ENCODE assay signal across 8 mouse cellular contexts in genomic region chr1:133237670-133238069, GRCm38 (mm10).
DNase-seq lines count a peak whose midpoint lies in the region; ATAC-seq and TF ChIP-seq lines count a peak whose summit lies in the region.

No protein-coding gene starts in this region.

- H3K9ac ChIP-seq in midbrain, embryonic 13.5 days (replicated peaks), result no peak overlapping the region
- no peak overlapping the region for H3K9ac ChIP-seq in embryonic facial prominence, embryonic 13.5 days
- no peak overlapping the region for H3K9ac ChIP-seq in intestine, postnatal 0 days (ENCODE audit: low read depth, low read length)
- no peak overlapping the region for H3K9ac ChIP-seq in liver, embryonic 11.5 days (ENCODE audit: low read depth, low read length)

- no peak for TF ChIP-seq CTCF in intestine, postnatal 0 days (IDR thresholded peaks at IDR 0.05; ENCODE audit: low read depth)
- TF ChIP-seq CTCF in cerebellum, adult 2 months (IDR thresholded peaks at IDR 0.05; ENCODE audit: borderline replicate concordance, insufficient read depth, low read depth, low read length), result no peak

- no peaks in the 10 kb centered on the region for H3K27me3 ChIP-seq in midbrain, embryonic 10.5 days (ENCODE audit: low read depth, poor library complexity, severe bottlenecking)
- no peaks in the 10 kb centered on the region for H3K27me3 ChIP-seq in midbrain, embryonic 13.5 days
- no peaks in the 10 kb centered on the region for H3K27me3 ChIP-seq in embryonic facial prominence, embryonic 13.5 days
- H3K27me3 ChIP-seq in intestine, postnatal 0 days (replicated peaks; ENCODE audit: control insufficient read depth, insufficient read depth, low read length), result no peaks in the 10 kb centered on the region
- H3K27me3 ChIP-seq in liver, embryonic 11.5 days (replicated peaks; ENCODE audit: control insufficient read depth, insufficient read depth, low read length), result 0 out of 2 replicates have a peak, but pooled peaks cover 2% of the 10 kb centered on the region
- H3K27me3 ChIP-seq in cerebellum, adult 2 months (ENCODE audit: control insufficient read depth, insufficient read depth, low read length), result no peaks in the 10 kb centered on the region

- peaks cover 65% of the 10 kb centered on the region for H3K4me1 ChIP-seq in midbrain, embryonic 10.5 days
- H3K4me1 ChIP-seq in midbrain, embryonic 13.5 days (replicated peaks), result peaks cover 44% of the 10 kb centered on the region
- peaks cover 58% of the 10 kb centered on the region for H3K4me1 ChIP-seq in embryonic facial prominence, embryonic 13.5 days
- peaks cover 9% of the 10 kb centered on the region; the same call in 1 of the 2 replicates for H3K4me1 ChIP-seq in intestine, postnatal 0 days (replicated peaks; ENCODE audit: control insufficient read depth, insufficient read depth, low read length)
- H3K4me1 ChIP-seq in liver, embryonic 11.5 days (replicated peaks; ENCODE audit: control insufficient read depth, insufficient read depth, low read length), result peaks cover 19% of the 10 kb centered on the region
- peaks cover 3% of the 10 kb centered on the region; the same call in 1 of the 2 replicates for H3K4me1 ChIP-seq in cerebellum, adult 2 months (ENCODE audit: control insufficient read depth, insufficient read depth, low read length)

- DNase-seq in midbrain, embryonic 10.5 days (ENCODE audit: low spot score), result no peak
- DNase-seq in liver, embryonic 11.5 days (ENCODE audit: low spot score), result no peak
- DNase-seq in skeletal muscle tissue, adult 2 months (ENCODE audit: low read depth, low spot score), result peak; percentile 78
- DNase-seq in cerebellum, adult 2 months, result no peak
- DNase-seq in cerebellum, postnatal 25 days, result no peak

- TF ChIP-seq POLR2A in cerebellum, adult 2 months (IDR thresholded peaks at IDR 0.05; ENCODE audit: borderline replicate concordance, insufficient read depth, low read length), result no peak

- H3K36me3 ChIP-seq in midbrain, embryonic 10.5 days, result peaks cover 13% of the 10 kb centered on the region
- peaks cover 6% of the 10 kb centered on the region for H3K36me3 ChIP-seq in midbrain, embryonic 13.5 days
- H3K36me3 ChIP-seq in embryonic facial prominence, embryonic 13.5 days, result no peaks in the 10 kb centered on the region
- H3K36me3 ChIP-seq in intestine, postnatal 0 days (ENCODE audit: control insufficient read depth, insufficient read depth), result no peaks in the 10 kb centered on the region
- no peaks in the 10 kb centered on the region for H3K36me3 ChIP-seq in liver, embryonic 11.5 days (ENCODE audit: control insufficient read depth, insufficient read depth, low read length)

- H3K4me3 ChIP-seq in midbrain, embryonic 10.5 days, result no peak overlapping the region
- no peak overlapping the region for H3K4me3 ChIP-seq in midbrain, embryonic 13.5 days (replicated peaks)
- no peak overlapping the region for H3K4me3 ChIP-seq in embryonic facial prominence, embryonic 13.5 days
- H3K4me3 ChIP-seq in intestine, postnatal 0 days (ENCODE audit: low read depth, low read length), result no peak overlapping the region
- no peak overlapping the region for H3K4me3 ChIP-seq in liver, embryonic 11.5 days (ENCODE audit: low read depth, low read length)
- no peak overlapping the region for H3K4me3 ChIP-seq in cerebellum, adult 2 months (replicated peaks; ENCODE audit: insufficient read depth, low read depth, low read length)

- peak overlapping the region; percentile 76 for H3K27ac ChIP-seq in midbrain, embryonic 10.5 days (replicated peaks)
- H3K27ac ChIP-seq in midbrain, embryonic 13.5 days, result no peak overlapping the region
- H3K27ac ChIP-seq in embryonic facial prominence, embryonic 13.5 days, result peak overlapping the region; percentile 80
- no peak overlapping the region for H3K27ac ChIP-seq in intestine, postnatal 0 days (ENCODE audit: low read depth, low read length)
- H3K27ac ChIP-seq in liver, embryonic 11.5 days (ENCODE audit: low read depth, low read length), result peak overlapping the region; percentile 3
- H3K27ac ChIP-seq in cerebellum, adult 2 months (ENCODE audit: insufficient read depth, low read length), result no peak overlapping the region

- H3K4me2 ChIP-seq in midbrain, embryonic 13.5 days (replicated peaks), result no peak overlapping the region
- H3K4me2 ChIP-seq in embryonic facial prominence, embryonic 13.5 days, result peak overlapping the region; percentile 26; the same call in 1 of the 2 replicates
- no peak overlapping the region for H3K4me2 ChIP-seq in intestine, postnatal 0 days (replicated peaks; ENCODE audit: low read depth)
- H3K4me2 ChIP-seq in liver, embryonic 11.5 days, result peak overlapping the region; percentile 4; the same call in 1 of the 2 replicates

- 71% methylated on average over 11 of the region's 11 CpGs for WGBS in midbrain, embryonic 10.5 days
- 70% methylated on average over 11 of the region's 11 CpGs for WGBS in midbrain, embryonic 13.5 days
- WGBS in embryonic facial prominence, embryonic 13.5 days, result 22% methylated on average over 11 of the region's 11 CpGs
- WGBS in intestine, postnatal 0 days, result 8% methylated on average over 11 of the region's 11 CpGs
- 16% methylated on average over 11 of the region's 11 CpGs for WGBS in liver, embryonic 11.5 days
- WGBS in cerebellum, adult 2 months, result 76% methylated on average over 11 of the region's 11 CpGs

- no peak for ATAC-seq in midbrain, embryonic 13.5 days
- ATAC-seq in embryonic facial prominence, embryonic 13.5 days (ENCODE audit: insufficient number of reproducible peaks, insufficient read depth, low FRiP score, low TSS enrichment, low read depth), result no peak; the same call in 1 of the 2 replicates
- ATAC-seq in intestine, postnatal 0 days, result peak; percentile 48
- ATAC-seq in liver, embryonic 11.5 days (replicated peaks; ENCODE audit: low FRiP score), result no peak

- H3K9me3 ChIP-seq in midbrain, embryonic 10.5 days (replicated peaks), result no peaks in the 10 kb centered on the region
- H3K9me3 ChIP-seq in midbrain, embryonic 13.5 days, result no peaks in the 10 kb centered on the region
- no peaks in the 10 kb centered on the region for H3K9me3 ChIP-seq in embryonic facial prominence, embryonic 13.5 days
- no peaks in the 10 kb centered on the region for H3K9me3 ChIP-seq in intestine, postnatal 0 days (ENCODE audit: control insufficient read depth)
- H3K9me3 ChIP-seq in liver, embryonic 11.5 days (ENCODE audit: control insufficient read depth, low read length), result no peaks in the 10 kb centered on the region

Comparison
In these comparisons a context has a peak if more than half of its experiments do, and no peak if none do; other contexts are left out.
1. H3K27ac ChIP-seq: peak in midbrain, embryonic 10.5 days (single experiment), embryonic facial prominence, embryonic 13.5 days (single experiment) and liver, embryonic 11.5 days (single experiment); none in midbrain, embryonic 13.5 days (single experiment), intestine, postnatal 0 days (single experiment) and cerebellum, adult 2 months (single experiment).
2. H3K4me2 ChIP-seq: peak in embryonic facial prominence, embryonic 13.5 days (single experiment) and liver, embryonic 11.5 days (single experiment); none in midbrain, embryonic 13.5 days (single experiment) and intestine, postnatal 0 days (single experiment).